Mouse (Mus musculus) midbrain, embryonic 12.5 days (tissue): ENCODE measurements at regions not wholly inside any gene's neighbourhood (a gene's known extent, or its start where the extent isn't known, plus 50 kb on each side); places are given as distances from the start of the nearest gene placed in this dataset.
A peak's percentile ranks its signal among the peaks of the same experiment; 100 is the strongest.

Experiments
- ATAC-seq: fragments of 200-750 bp; cut with Nextera tagmentation; 2 replicates; pipeline ENCODE4 v1.8.0; 2017; ENCODE audit warnings: low read depth, moderate TSS enrichment, moderate library complexity; ENCODE audit not compliant: low FRiP score
- H3K27ac ChIP-seq: fragments of 300-500 bp; sonication (generic); replicated peaks from 2 replicates; pipeline ENCODE4 v1.5.1; 2016; ENCODE audit warnings: mild to moderate bottlenecking
- H3K27me3 ChIP-seq: fragments of 300-500 bp; sonication (generic); 2 replicates; pipeline ENCODE4 v1.6.1; 2016; ENCODE audit warnings: mild to moderate bottlenecking
- H3K36me3 ChIP-seq: fragments of 300-500 bp; sonication (generic); 2 replicates; pipeline ENCODE4 v1.6.1; 2016
- H3K4me1 ChIP-seq: fragments of 300-500 bp; sonication (generic); 2 replicates; pipeline ENCODE4 v1.6.1; 2016
- H3K4me2 ChIP-seq: fragments of 300-500 bp; sonication (generic); replicated peaks from 2 replicates; pipeline ENCODE4 v1.6.1; 2016; ENCODE audit warnings: mild to moderate bottlenecking, moderate library complexity
- H3K4me3 ChIP-seq: fragments of 300-500 bp; sonication (generic); 2 replicates; pipeline ENCODE4 v1.5.1; 2016; ENCODE audit warnings: mild to moderate bottlenecking
- H3K9ac ChIP-seq: fragments of 300-500 bp; sonication (generic); replicated peaks from 2 replicates; pipeline ENCODE4 v1.6.1; 2016; ENCODE audit warnings: mild to moderate bottlenecking, moderate library complexity
- H3K9me3 ChIP-seq: fragments of 300-500 bp; sonication (generic); 2 replicates; pipeline ENCODE4 v1.6.1; 2016; ENCODE audit warnings: mild to moderate bottlenecking
- WGBS: fragments of 180-500 bp; shearing (Covaris S2); methylation state at CpG from one replicate; pipeline ENCODE4 v1.1.7; 2016; 5-methylcytosine and 5-hydroxymethylcytosine counted together

DNA sequence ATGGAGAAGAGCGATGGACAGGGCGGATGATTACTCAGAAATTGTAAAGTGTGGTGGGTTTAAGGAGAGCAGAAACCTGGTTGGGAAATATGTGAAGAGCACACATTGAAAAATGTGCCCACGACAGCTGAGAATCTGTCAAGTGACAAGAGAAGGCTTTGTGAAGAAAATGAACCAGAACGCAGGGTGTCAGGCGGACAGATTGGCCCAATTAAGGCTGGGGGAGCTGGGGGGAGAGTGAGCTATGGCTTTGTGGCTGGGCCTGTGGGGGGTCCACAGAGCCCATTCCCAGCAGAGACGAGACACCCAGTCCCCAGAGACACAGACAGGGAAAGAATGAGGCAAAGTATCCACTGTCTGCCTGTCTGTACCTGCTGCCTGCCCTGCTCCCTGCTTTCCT lies 153.3 kb downstream of the Shq1 start:
- no peaks in the 10 kb centered on the region for H3K36me3 ChIP-seq
- no peak overlapping the region for H3K4me3 ChIP-seq
- no peaks in the 10 kb centered on the region for H3K9me3 ChIP-seq
- no peak for ATAC-seq
- 66% methylated on average over 6 of the region's 6 CpGs for WGBS
- peaks cover 58% of the 10 kb centered on the region for H3K27me3 ChIP-seq
- no peak overlapping the region for H3K4me2 ChIP-seq
- H3K9ac ChIP-seq: no peak overlapping the region
- H3K27ac ChIP-seq: no peak overlapping the region
- peaks cover 13% of the 10 kb centered on the region for H3K4me1 ChIP-seq

DNA sequence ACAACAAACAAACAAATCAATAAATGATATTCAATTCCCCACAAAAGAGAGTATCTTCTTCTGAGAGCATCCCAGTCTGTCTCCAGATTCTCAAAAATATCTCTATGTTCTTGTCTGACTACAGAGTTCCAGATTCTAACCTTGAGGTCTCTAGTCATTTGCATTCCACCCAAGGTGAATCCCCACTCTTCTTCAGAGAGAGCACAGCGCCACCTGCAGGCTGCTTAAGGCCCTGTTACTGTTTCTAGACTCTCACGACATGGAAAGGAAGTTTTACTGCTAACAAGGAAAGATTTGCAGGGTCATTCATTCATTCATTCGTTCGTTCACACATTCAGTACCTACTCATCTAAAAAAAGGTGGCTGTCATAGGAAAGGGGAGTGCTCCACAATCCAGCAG lies 158.3 kb downstream of the Shq1 start:
- 60% methylated on average over 4 of the region's 4 CpGs for WGBS
- Histone ChIP-seq H3K9ac (no peak overlapping the region), H3K27me3 (peaks cover 39% of the 10 kb centered on the region), H3K9me3 (no peaks in the 10 kb centered on the region), H3K4me2 (no peak overlapping the region), H3K27ac (no peak overlapping the region), H3K4me1 (no peaks in the 10 kb centered on the region), H3K4me3 (no peak overlapping the region), H3K36me3 (no peaks in the 10 kb centered on the region)
- no peak for ATAC-seq

DNA sequence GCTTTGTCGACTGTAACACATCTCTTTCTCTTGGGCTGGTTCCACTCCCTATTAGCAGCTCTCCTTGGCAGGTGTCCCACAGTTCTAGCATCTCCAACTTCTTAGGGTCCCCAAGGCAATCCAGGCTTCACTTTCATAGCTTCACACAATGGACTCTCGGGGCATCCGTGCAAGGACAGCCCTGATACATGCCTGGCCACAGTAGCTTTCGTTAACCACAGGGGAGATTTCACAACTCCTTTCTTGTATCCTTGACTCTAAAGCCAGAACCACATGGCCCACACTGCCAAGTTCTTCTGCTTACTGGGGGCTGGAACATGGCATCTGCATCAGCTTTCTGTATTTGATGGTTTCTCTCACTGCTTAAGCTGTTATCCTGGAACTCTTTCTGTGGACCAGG lies 160.3 kb downstream of the Shq1 start:
- no peaks in the 10 kb centered on the region for H3K9me3 ChIP-seq
- no peaks in the 10 kb centered on the region for H3K36me3 ChIP-seq
- no peak overlapping the region for H3K4me2 ChIP-seq
- H3K4me3 ChIP-seq: no peak overlapping the region
- peaks cover 34% of the 10 kb centered on the region for H3K27me3 ChIP-seq
- H3K27ac ChIP-seq: no peak overlapping the region
- no peak overlapping the region for H3K9ac ChIP-seq
- no peaks in the 10 kb centered on the region for H3K4me1 ChIP-seq
- 84% methylated on average over 4 of the region's 4 CpGs for WGBS
- ATAC-seq: no peak

DNA sequence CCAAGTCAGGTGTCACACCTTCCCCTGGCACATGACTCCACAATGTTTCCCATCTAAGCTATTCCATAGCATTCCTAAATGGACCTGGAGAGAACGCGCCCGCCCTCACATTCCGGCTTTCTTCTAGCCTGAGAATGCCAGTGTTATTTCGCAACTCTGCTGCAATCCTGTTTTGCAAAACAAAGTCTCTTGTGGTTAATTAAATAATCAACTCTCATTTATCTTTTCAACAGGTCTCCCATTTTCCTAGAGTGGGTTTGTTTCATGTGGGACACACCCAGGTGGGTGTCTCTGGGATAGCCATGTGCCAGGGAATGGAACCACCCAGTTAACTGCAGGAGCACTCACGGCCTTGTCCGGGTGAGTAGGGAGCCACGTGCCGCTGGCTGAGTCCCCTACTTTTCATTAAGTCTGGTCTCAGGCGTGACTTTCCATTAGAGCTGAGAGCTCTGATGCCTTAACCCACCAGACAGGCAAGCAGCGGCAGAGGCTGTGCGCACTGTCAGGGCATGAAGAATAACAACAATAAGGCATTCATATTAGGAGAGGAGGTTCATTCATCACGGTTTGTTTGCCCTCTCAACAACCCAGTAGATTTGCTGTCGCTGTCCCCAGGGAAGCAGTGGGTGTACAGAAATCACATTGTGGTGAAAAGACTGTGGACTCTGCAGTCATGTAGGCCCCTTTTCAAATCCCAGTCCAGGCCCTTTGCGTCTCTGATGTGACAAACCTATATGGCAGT lies 165.3 kb downstream of the Shq1 start:
- H3K27ac ChIP-seq: no peak overlapping the region; the same call in 1 of the 2 replicates
- no peaks in the 10 kb centered on the region for H3K36me3 ChIP-seq
- H3K4me1 ChIP-seq: peaks cover 7% of the 10 kb centered on the region; the same call in 1 of the 2 replicates
- no peak overlapping the region for H3K9ac ChIP-seq
- 65% methylated on average over 15 of the region's 15 CpGs for WGBS
- H3K4me2 ChIP-seq: no peak overlapping the region
- H3K4me3 ChIP-seq: no peak overlapping the region
- H3K27me3 ChIP-seq: peaks cover 40% of the 10 kb centered on the region
- peak; percentile 44 for ATAC-seq
- no peaks in the 10 kb centered on the region for H3K9me3 ChIP-seq

DNA sequence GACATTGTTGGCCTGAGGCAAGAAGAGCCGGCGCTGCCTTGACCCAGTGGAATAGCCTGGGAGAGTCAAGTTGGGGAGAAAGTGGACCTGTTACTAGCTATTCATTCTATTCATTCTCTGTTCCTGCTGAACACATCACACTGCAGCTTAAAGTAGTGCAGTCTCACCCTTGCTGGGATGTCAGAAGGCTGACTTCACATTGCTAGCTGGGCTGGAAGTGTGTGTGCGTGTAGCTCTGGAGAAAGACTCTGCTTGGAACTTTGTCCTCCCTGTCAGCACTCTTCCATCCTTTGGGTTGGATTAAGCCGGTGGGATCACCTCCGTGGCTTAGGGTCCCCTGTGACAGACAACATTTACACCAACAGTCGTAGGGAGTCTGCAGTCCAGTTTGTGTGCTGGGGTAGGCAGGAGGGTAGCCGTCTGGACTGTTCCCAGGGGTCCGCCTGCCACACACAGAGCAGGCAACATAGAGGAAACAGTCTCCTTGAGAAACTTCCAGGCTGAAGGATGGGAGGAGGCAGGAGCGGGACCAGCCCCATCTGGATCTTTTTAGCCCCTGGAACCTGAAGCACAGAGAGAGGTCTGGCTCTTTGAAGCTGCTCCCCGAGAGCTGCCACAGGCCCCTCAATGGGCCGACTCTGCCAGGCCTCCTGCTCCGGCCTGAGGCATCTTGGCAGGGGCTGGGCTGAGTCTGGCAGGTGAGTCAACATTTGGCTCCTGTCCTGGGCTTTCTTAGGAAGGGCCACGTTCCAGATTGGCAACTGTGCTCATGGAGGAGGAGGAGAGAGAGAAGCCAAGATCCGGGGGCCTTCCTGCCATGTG lies 167.8 kb downstream of the Shq1 start:
- no peak overlapping the region for H3K9ac ChIP-seq
- H3K4me2 ChIP-seq: no peak overlapping the region
- H3K4me3 ChIP-seq: no peak overlapping the region
- H3K36me3 ChIP-seq: no peaks in the 10 kb centered on the region
- 65% methylated on average over 14 of the region's 14 CpGs for WGBS
- peaks cover 48% of the 10 kb centered on the region for H3K27me3 ChIP-seq
- H3K9me3 ChIP-seq: no peaks in the 10 kb centered on the region
- no peak overlapping the region for H3K27ac ChIP-seq
- ATAC-seq: no peak
- peaks cover 7% of the 10 kb centered on the region; the same call in 1 of the 2 replicates for H3K4me1 ChIP-seq

DNA sequence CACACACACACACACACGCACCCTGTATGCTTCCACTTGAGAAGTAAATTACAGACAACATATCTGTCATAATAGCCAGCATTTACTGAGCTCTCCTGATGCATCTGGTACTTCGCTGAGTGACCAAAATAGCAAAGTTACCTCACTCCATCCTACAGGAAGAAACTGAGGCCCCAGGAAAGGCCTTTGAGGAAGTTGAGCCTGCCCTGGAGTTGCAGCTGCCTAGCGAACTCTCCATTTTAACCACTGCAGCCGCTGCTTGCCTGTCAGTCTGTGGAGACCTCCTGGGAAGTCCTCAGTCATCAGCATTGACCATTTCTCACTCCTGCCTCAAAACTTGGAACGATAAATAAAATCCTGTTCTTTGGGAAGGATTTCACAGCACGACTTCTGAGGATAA lies 168.8 kb downstream of the Shq1 start:
- WGBS: 42% methylated on average over 6 of the region's 6 CpGs
- Histone ChIP-seq H3K27me3 (peaks cover 43% of the 10 kb centered on the region), H3K27ac (no peak overlapping the region), H3K36me3 (no peaks in the 10 kb centered on the region), H3K4me2 (no peak overlapping the region), H3K4me3 (no peak overlapping the region), H3K9me3 (no peaks in the 10 kb centered on the region), H3K9ac (no peak overlapping the region), H3K4me1 (peaks cover 7% of the 10 kb centered on the region; the same call in 1 of the 2 replicates)
- ATAC-seq: no peak

DNA sequence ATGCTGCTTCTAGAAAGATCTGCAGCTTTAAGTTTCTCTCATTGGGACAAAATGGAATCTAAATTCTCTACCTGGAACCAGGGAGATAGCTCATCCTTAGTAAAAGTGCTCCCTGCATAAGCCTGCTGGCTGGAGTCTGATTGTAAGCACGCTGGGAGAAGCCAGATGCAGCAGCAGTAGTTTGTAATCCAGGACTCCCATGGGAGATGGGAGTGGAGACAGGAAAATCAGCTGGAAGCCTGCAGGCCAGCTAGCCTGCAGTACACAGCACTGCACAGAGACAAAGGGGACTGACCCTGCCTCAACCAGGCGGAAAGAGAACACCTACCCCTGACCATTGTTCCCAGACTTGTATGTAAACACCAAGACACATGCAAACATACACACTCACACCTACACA lies 170.2 kb downstream of the Shq1 start:
- Histone ChIP-seq H3K4me3 (no peak overlapping the region), H3K9me3 (no peaks in the 10 kb centered on the region), H3K4me1 (peaks cover 7% of the 10 kb centered on the region; the same call in 1 of the 2 replicates), H3K27me3 (peaks cover 39% of the 10 kb centered on the region), H3K36me3 (no peaks in the 10 kb centered on the region), H3K4me2 (no peak overlapping the region), H3K27ac (no peak overlapping the region), H3K9ac (no peak overlapping the region)
- WGBS: 43% methylated on average over 2 of the region's 2 CpGs
- no peak for ATAC-seq

DNA sequence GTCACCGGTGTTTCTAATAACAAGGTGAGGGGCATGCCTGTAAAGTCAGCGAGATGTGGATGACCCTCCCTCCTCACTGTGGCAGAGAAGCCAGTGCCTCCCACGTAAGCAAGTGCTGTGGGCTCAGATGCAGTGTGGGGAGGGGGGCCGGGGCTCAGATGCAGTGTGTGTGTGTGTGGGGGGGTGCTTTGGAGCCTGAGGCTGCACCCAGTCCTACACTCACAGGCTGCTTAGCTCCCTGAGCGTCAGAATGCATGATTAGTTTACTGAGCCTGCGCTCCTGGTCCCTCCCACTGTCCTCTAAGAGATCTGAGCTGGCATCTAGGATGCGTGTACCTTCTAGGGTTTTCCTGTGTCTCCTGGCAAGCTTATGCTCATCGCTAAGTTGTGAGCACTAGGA lies 170.9 kb downstream of the Shq1 start:
- peaks cover 36% of the 10 kb centered on the region for H3K27me3 ChIP-seq
- H3K27ac ChIP-seq: no peak overlapping the region
- 64% methylated on average over 8 of the region's 8 CpGs for WGBS
- H3K4me2 ChIP-seq: no peak overlapping the region
- no peaks in the 10 kb centered on the region for H3K9me3 ChIP-seq
- ATAC-seq: no peak
- peaks cover 10% of the 10 kb centered on the region for H3K4me1 ChIP-seq
- H3K4me3 ChIP-seq: no peak overlapping the region
- no peak overlapping the region for H3K9ac ChIP-seq
- no peaks in the 10 kb centered on the region for H3K36me3 ChIP-seq

DNA sequence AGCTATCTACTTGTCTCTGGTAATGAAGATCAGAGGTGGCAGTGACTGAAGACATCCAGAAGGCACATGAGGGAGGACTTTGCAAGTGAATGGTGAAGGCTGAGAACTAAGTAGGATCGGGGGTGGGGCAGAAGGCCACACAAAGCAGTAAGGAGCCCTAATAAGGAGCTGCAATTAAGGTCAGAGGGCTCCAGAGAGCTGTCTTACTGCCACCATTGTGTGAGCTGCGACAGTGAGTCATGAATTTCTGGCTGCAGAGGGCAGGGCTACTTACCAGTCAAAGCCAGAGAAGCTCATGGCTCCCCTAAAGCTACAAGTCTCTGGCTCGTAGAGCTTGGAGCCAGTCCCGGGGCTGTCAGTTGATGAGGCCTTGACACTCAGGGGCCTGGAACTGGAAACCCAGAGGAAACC lies 172.1 kb downstream of the Shq1 start:
- H3K4me1 ChIP-seq: peaks cover 12% of the 10 kb centered on the region
- H3K4me3 ChIP-seq: no peak overlapping the region
- WGBS: 36% methylated on average over 4 of the region's 4 CpGs
- no peaks in the 10 kb centered on the region for H3K9me3 ChIP-seq
- ATAC-seq: no peak
- H3K36me3 ChIP-seq: no peaks in the 10 kb centered on the region
- H3K9ac ChIP-seq: no peak overlapping the region
- H3K27ac ChIP-seq: no peak overlapping the region
- H3K4me2 ChIP-seq: no peak overlapping the region
- H3K27me3 ChIP-seq: peaks cover 27% of the 10 kb centered on the region

DNA sequence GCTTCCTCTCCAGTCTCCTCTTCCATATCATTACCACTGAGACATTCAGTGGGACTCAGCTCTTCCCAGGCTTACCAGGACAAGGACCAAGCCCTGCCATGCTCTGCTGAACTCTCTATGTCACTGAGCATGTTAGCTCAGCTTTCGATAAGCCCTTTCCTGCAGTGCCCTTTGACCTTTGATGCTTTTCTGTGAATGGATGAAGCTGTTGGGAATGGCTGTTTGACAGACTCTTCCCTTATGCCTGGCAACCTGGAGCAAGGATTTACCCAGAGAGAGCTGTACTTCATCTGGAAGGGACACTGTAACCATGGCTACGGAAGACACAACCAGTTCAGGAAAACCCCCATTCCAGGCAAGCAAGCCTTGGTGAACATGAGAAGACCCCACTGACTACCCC lies 172.8 kb downstream of the Shq1 start:
- WGBS: 34% methylated on average over 2 of the region's 2 CpGs
- Histone ChIP-seq H3K4me3 (no peak overlapping the region), H3K36me3 (no peaks in the 10 kb centered on the region), H3K9ac (no peak overlapping the region), H3K9me3 (no peaks in the 10 kb centered on the region), H3K4me2 (no peak overlapping the region), H3K4me1 (peaks cover 12% of the 10 kb centered on the region), H3K27me3 (peaks cover 20% of the 10 kb centered on the region), H3K27ac (no peak overlapping the region)
- ATAC-seq: no peak

DNA sequence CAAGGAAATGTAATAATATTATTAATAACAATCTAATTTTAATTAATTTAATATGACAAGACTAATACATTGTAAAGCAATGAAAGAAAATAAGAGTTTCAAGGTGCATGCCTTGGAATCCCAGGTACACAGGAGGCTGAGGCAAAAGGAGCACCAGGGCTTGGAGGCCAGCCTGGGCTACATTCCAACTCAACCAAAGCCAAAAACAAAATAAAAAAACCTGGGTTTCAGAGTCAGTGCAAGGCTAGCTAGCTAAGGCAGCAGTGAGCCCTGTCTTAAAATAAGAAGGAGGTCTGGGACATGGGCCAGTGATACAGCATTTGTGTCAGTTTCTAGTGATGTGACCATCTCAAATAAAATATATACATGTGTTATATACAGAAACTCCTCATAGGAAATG lies 174.8 kb downstream of the Shq1 start:
- no peak overlapping the region for H3K27ac ChIP-seq
- no peak overlapping the region for H3K4me2 ChIP-seq
- H3K27me3 ChIP-seq: peaks cover 19% of the 10 kb centered on the region
- H3K9me3 ChIP-seq: no peaks in the 10 kb centered on the region
- H3K9ac ChIP-seq: no peak overlapping the region
- H3K4me3 ChIP-seq: no peak overlapping the region
- H3K36me3 ChIP-seq: no peaks in the 10 kb centered on the region
- peaks cover 5% of the 10 kb centered on the region; the same call in 1 of the 2 replicates for H3K4me1 ChIP-seq
- no peak for ATAC-seq

DNA sequence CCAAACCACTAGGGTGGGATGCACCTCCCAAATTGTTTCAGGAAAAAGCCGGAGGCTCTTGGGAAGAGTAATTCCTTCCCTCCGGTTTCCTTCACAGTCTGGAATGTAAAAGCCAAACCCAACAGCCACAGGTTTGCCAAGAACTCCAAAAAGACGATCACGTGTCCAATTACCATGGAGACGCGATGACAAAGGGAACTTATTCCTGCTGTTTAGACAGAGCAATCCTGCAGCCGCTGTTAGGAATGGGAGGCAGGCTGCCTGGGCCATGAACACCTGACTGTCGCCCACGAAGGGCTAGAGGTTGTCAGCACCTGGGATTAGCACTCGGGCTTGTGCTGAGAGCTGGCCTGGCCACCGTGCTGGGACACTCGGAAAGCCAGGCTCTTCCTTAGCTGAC lies 175.8 kb downstream of the Shq1 start:
- Histone ChIP-seq H3K9ac (no peak overlapping the region), H3K4me3 (no peak overlapping the region), H3K27ac (no peak overlapping the region), H3K4me1 (peaks cover 5% of the 10 kb centered on the region; the same call in 1 of the 2 replicates), H3K4me2 (no peak overlapping the region), H3K9me3 (no peaks in the 10 kb centered on the region), H3K27me3 (peaks cover 19% of the 10 kb centered on the region), H3K36me3 (no peaks in the 10 kb centered on the region)
- no peak for ATAC-seq
- 52% methylated on average over 12 of the region's 12 CpGs for WGBS
